Mouse (Mus musculus) liver, postnatal 0 days (tissue): Measurements from ENCODE around the gene Cdh10.

ENCODE experiments used
- CTCF ChIP-seq: sonication (generic); IDR thresholded peaks from 2 replicates; pipeline ENCODE4 v1.5.1; 2016; ENCODE audit warnings: antibody characterized with exemption, low read depth
- EP300 ChIP-seq: IDR thresholded peaks from 2 replicates; pipeline ENCODE4 v1.6.1; 2016; ENCODE audit warnings: antibody characterized with exemption, low read depth, mild to moderate bottlenecking

DNA sequence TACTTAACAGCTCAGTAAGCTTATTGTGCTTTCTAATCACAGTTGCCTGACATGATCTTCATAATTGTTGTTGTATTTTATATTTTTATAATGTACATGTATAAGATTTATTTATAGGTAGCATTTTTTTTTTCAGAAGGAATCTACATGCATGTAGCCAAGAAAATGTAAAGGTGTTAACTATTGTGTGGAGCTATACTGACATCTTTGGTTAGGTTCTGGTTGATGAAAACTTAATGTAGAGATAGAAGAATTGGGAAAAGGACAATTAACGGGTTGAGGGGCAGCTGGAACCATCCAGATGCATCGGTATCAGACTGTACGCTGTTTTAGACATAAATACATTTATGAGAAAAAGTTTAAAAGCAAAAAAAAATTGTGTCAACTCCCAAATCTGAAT lies 1.0 kb upstream of the Cdh10 start:
- TF ChIP-seq CTCF (no peak), EP300 (no peak)
